Mouse (Mus musculus): ENCODE measurements at regions not wholly inside any gene's neighbourhood (a gene's known extent, or its start where the extent isn't known, plus 50 kb on each side); places are given as distances from the start of the nearest gene placed in this dataset.

DNA sequence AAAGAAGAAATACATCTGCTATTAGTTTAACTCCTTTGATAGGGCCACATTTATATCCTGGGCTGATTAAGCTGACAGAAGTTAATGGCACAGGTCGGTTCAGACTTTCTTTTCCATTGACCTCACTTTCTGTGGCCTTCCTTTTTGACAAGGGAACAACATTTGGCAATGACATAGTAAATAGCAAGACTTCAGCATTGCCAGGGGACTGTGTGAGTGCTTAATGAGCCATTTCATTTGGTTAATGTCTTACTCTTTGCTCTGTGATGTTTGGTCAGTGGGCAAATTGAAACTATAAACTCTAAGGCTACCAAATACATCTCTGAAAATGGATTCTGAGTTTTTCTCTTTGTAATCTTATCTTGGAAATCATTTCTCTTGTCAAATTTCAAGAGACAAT lies 1405.9 kb downstream of the Nxph1 start:
- Histone ChIP-seq H3K27ac (ENCODE audit: low read depth, low read length) (no peak overlapping the region), H3K36me3 (ENCODE audit: control insufficient read depth, insufficient read depth, low read length) (no peaks in the 10 kb centered on the region), H3K4me2 (ENCODE audit: low read depth, low read length) (no peak overlapping the region), H3K4me1 (ENCODE audit: control insufficient read depth, insufficient read depth, low read length) (no peaks in the 10 kb centered on the region), H3K9me3 (ENCODE audit: control insufficient read depth, low read length) (no peaks in the 10 kb centered on the region), H3K27me3 (ENCODE audit: control insufficient read depth, insufficient read depth, low read length) (no peaks in the 10 kb centered on the region), H3K9ac (replicated peaks; ENCODE audit: low read depth, low read length) (no peak overlapping the region), H3K4me3 (ENCODE audit: low read depth, low read length) (no peak overlapping the region)
- ATAC-seq (ENCODE audit: low read depth), result no peak
- WGBS, result 36% methylated on average over 1 of the region's 1 CpGs

DNA sequence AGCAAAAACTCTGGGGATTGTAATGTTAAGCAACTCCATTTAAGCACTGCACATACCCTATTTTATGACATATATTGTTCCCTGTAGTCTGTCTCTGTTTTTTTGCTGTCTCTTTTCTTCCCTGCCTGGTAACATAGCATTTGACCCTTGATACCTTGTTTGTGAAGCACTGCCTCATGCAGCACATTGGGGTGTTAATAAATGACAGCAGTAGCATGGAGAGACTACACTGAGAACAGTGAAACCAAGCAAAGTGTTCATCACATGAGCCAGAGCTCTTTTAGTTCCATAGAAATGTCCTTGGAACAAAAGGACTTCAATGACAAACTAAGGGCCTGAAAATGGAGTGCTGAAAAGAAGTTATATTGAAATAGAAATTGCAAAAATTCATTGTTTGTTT lies 1416.9 kb downstream of the Nxph1 start:
- Histone ChIP-seq H3K4me2 (ENCODE audit: low read depth, low read length) (no peak overlapping the region), H3K4me1 (ENCODE audit: control insufficient read depth, insufficient read depth, low read length) (no peaks in the 10 kb centered on the region), H3K27me3 (ENCODE audit: control insufficient read depth, insufficient read depth, low read length) (no peaks in the 10 kb centered on the region), H3K27ac (ENCODE audit: low read depth, low read length) (no peak overlapping the region), H3K4me3 (ENCODE audit: low read depth, low read length) (no peak overlapping the region), H3K9me3 (ENCODE audit: control insufficient read depth, low read length) (no peaks in the 10 kb centered on the region), H3K9ac (replicated peaks; ENCODE audit: low read depth, low read length) (no peak overlapping the region), H3K36me3 (ENCODE audit: control insufficient read depth, insufficient read depth, low read length) (no peaks in the 10 kb centered on the region)
- no peak for ATAC-seq (ENCODE audit: low read depth)

DNA sequence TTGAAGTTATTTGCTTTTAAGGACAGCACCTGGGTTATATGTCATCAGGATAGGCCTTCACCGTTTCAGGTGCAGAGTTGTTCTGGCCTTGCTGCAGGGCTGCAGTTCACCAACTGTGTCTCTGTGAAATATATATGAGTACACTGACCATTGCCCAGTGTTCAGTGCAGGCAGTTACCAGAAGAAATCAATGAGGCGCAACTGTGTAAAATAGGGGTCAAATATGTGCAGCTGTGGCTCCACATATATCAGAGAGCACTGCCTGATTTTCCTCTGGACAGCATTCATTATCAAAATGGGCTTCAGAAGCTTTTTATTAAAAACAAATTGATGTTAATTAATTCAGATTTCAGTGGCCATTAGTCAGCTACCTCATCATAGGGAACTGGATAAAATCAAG lies 1426.2 kb downstream of the Nxph1 start:
- no peak for ATAC-seq (ENCODE audit: low read depth)
- H3K27ac ChIP-seq (ENCODE audit: low read depth, low read length), result no peak overlapping the region
- H3K4me1 ChIP-seq (ENCODE audit: control insufficient read depth, insufficient read depth, low read length), result no peaks in the 10 kb centered on the region
- no peaks in the 10 kb centered on the region for H3K27me3 ChIP-seq (ENCODE audit: control insufficient read depth, insufficient read depth, low read length)
- no peaks in the 10 kb centered on the region for H3K9me3 ChIP-seq (ENCODE audit: control insufficient read depth, low read length)
- 67% methylated on average over 2 of the region's 2 CpGs for WGBS
- no peaks in the 10 kb centered on the region for H3K36me3 ChIP-seq (ENCODE audit: control insufficient read depth, insufficient read depth, low read length)
- no peak overlapping the region for H3K9ac ChIP-seq (replicated peaks; ENCODE audit: low read depth, low read length)
- no peak overlapping the region for H3K4me2 ChIP-seq (ENCODE audit: low read depth, low read length)
- H3K4me3 ChIP-seq (ENCODE audit: low read depth, low read length), result no peak overlapping the region

DNA sequence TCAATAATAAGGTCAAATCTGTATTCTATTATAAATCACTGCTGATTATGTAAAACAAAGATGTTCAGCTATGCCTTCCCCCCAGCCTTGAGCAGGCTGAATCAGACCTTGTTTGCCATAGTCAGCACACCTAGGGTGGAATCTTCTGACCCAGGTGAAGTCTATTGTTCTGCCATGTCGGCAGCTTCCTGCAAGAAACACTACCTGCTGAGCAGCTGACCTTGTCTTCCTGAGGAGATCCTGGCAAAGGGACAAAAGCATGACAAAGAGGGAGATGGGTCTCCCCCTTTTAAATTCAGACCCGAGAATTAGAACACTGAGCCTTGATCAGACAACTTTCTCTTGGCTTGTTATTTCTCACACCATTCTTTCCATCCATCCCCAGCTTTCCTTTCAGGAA lies 1476.4 kb downstream of the Nxph1 start:
- Histone ChIP-seq H3K27me3 (ENCODE audit: control insufficient read depth, insufficient read depth, low read length) (no peaks in the 10 kb centered on the region), H3K36me3 (ENCODE audit: control insufficient read depth, insufficient read depth, low read length) (no peaks in the 10 kb centered on the region), H3K4me1 (ENCODE audit: control insufficient read depth, insufficient read depth, low read length) (no peaks in the 10 kb centered on the region), H3K9me3 (ENCODE audit: control insufficient read depth, low read length) (no peaks in the 10 kb centered on the region), H3K4me3 (ENCODE audit: low read depth, low read length) (no peak overlapping the region), H3K9ac (replicated peaks; ENCODE audit: low read depth, low read length) (no peak overlapping the region), H3K27ac (ENCODE audit: low read depth, low read length) (no peak overlapping the region), H3K4me2 (ENCODE audit: low read depth, low read length) (no peak overlapping the region)
- ATAC-seq (ENCODE audit: low read depth), result no peak
- WGBS, result 63% methylated on average over 2 of the region's 2 CpGs

DNA sequence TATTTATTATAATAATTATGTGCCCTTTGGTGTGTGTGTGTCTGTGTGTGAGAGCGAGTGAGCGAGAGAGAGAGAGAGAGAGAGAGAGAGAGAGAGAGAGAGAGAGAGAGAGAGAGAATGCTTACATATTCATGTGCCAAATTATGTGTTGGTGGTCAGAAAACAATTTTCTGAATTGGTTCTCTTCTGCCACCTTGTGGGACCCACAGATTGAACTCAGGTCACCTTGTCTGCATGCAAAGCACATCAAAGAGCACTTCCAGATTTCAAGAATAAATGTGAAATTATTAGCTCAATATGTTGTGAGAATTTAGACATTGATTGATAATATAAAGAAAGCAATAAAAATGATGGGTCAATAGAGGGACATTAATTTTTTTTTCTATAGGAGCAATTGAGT lies 1477.3 kb downstream of the Nxph1 start:
- H3K4me1 ChIP-seq (ENCODE audit: control insufficient read depth, insufficient read depth, low read length), result no peaks in the 10 kb centered on the region
- 84% methylated on average over 2 of the region's 2 CpGs for WGBS
- no peaks in the 10 kb centered on the region for H3K36me3 ChIP-seq (ENCODE audit: control insufficient read depth, insufficient read depth, low read length)
- H3K4me2 ChIP-seq (ENCODE audit: low read depth, low read length), result no peak overlapping the region
- H3K4me3 ChIP-seq (ENCODE audit: low read depth, low read length), result no peak overlapping the region
- H3K27ac ChIP-seq (ENCODE audit: low read depth, low read length), result no peak overlapping the region
- no peak for ATAC-seq (ENCODE audit: low read depth)
- H3K9ac ChIP-seq (replicated peaks; ENCODE audit: low read depth, low read length), result no peak overlapping the region
- no peaks in the 10 kb centered on the region for H3K9me3 ChIP-seq (ENCODE audit: control insufficient read depth, low read length)
- no peaks in the 10 kb centered on the region for H3K27me3 ChIP-seq (ENCODE audit: control insufficient read depth, insufficient read depth, low read length)

DNA sequence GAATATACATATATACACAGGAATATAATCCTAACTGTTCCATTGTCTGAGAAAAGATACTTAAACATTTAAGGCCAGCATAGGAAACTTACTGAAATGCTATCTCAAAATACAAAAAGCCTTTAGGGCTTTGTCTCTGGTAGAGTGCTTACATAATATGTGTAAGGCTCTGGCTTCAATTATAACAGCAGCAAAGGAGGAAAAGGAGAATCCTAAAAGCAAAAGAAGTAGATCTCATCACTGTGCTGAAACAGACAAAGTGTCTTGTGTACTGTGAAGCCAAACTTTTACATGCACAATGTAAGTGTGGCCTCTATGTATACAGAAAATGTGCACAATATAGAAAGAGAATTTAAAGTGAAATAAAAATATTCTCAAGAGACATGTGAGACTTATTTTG lies 1464.1 kb downstream of the Ndufa4 start:
- no peaks in the 10 kb centered on the region for H3K9me3 ChIP-seq (ENCODE audit: control insufficient read depth, low read length)
- no peaks in the 10 kb centered on the region for H3K27me3 ChIP-seq (ENCODE audit: control insufficient read depth, insufficient read depth, low read length)
- no peak overlapping the region for H3K27ac ChIP-seq (ENCODE audit: low read depth, low read length)
- H3K4me1 ChIP-seq (ENCODE audit: control insufficient read depth, insufficient read depth, low read length), result no peaks in the 10 kb centered on the region
- no peak overlapping the region for H3K4me3 ChIP-seq (ENCODE audit: low read depth, low read length)
- H3K4me2 ChIP-seq (ENCODE audit: low read depth, low read length), result no peak overlapping the region
- no peak overlapping the region for H3K9ac ChIP-seq (replicated peaks; ENCODE audit: low read depth, low read length)
- ATAC-seq (ENCODE audit: low read depth), result no peak
- H3K36me3 ChIP-seq (ENCODE audit: control insufficient read depth, insufficient read depth, low read length), result no peaks in the 10 kb centered on the region

DNA sequence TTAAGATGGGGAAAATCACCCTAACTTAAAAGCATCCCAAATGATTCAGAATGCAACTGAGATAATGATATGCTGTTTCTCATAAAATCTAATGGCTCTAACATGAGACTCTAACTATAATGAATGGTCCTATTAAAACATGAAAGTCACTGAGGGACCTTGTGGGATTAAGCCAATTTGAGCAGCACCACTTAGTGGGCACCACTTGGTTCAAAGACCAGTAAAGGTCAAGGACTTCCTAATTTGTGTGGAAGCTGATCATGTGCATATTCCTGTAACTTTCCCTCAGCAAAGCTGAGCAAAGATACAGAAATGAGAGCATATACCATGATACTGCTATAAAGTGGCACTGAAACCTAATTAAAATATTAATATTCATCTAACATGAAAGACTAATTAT lies 1451.3 kb downstream of the Ndufa4 start:
- no peaks in the 10 kb centered on the region for H3K4me1 ChIP-seq (ENCODE audit: control insufficient read depth, insufficient read depth, low read length)
- no peaks in the 10 kb centered on the region for H3K9me3 ChIP-seq (ENCODE audit: control insufficient read depth, low read length)
- H3K4me2 ChIP-seq (ENCODE audit: low read depth, low read length), result no peak overlapping the region
- H3K36me3 ChIP-seq (ENCODE audit: control insufficient read depth, insufficient read depth, low read length), result no peaks in the 10 kb centered on the region
- ATAC-seq (ENCODE audit: low read depth), result peak; percentile 54; the same call in 1 of the 2 replicates
- H3K27me3 ChIP-seq (ENCODE audit: control insufficient read depth, insufficient read depth, low read length), result no peaks in the 10 kb centered on the region
- H3K9ac ChIP-seq (replicated peaks; ENCODE audit: low read depth, low read length), result no peak overlapping the region
- no peak overlapping the region for H3K4me3 ChIP-seq (ENCODE audit: low read depth, low read length)
- no peak overlapping the region for H3K27ac ChIP-seq (ENCODE audit: low read depth, low read length)

DNA sequence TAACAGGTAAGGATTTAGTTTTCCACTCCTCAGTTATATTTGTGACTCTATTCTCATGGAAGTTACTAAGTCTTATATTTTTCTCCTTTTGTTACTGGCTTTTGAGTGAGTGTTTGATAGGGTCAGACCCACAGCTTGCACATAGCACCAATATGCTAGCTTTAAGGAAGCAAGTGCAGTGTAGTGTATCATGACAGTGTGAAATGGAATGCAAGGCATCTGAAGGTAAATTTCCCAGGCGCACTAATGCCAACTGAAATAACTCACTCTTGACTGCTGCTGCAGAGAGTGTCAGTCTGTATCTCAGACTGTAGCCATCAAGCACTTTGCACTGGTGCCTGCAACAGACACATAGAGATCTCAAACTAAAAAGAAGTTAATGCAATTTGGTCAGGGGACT lies 1438.3 kb downstream of the Ndufa4 start:
- Histone ChIP-seq H3K9me3 (ENCODE audit: control insufficient read depth, low read length) (no peaks in the 10 kb centered on the region), H3K27ac (ENCODE audit: low read depth, low read length) (no peak overlapping the region), H3K9ac (replicated peaks; ENCODE audit: low read depth, low read length) (no peak overlapping the region), H3K27me3 (ENCODE audit: control insufficient read depth, insufficient read depth, low read length) (no peaks in the 10 kb centered on the region), H3K36me3 (ENCODE audit: control insufficient read depth, insufficient read depth, low read length) (no peaks in the 10 kb centered on the region), H3K4me2 (ENCODE audit: low read depth, low read length) (no peak overlapping the region), H3K4me1 (ENCODE audit: control insufficient read depth, insufficient read depth, low read length) (no peaks in the 10 kb centered on the region), H3K4me3 (ENCODE audit: low read depth, low read length) (no peak overlapping the region)
- 70% methylated on average over 1 of the region's 1 CpGs for WGBS
- ATAC-seq (ENCODE audit: low read depth), result no peak
